Mouse (Mus musculus): ENCODE data around the gene 4933412E24Rik.

Gene 4933412E24Rik

GRCm38 (mm10) chr15:60016513-60016912 is at the start of gene 4933412E24Rik:
TSS of gene 4933412E24Rik (minus strand) at chr15:60016613.
- DNase-seq (ENCODE audit: low read depth) = no peak

DNA sequence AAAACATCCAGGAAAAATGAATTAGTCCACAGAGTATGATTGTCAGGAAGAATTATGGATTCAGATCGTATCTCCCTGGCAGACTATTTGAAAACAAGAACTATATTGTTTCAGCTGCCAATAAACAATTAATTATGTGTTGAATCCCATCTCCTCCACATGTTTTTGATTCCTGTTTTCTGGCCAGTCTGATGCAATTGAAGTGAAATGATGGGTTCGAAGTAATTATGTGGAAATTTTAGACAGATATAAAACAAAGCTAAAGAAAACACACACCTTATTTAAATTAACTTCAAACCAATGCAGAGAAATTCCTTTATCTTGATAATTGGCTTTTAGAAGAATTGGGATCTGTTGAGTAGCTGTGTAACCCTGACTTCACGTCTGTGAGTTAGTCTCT is 14.3 kb upstream of the 4933412E24Rik start:
- DNase-seq (ENCODE audit: low read depth) = no peak

- DNase-seq (ENCODE audit: low read depth) = no peak
Observed at GRCm38 (mm10) chr15:60021256-60021655, 4.8 kb upstream of the 4933412E24Rik start.

DNA sequence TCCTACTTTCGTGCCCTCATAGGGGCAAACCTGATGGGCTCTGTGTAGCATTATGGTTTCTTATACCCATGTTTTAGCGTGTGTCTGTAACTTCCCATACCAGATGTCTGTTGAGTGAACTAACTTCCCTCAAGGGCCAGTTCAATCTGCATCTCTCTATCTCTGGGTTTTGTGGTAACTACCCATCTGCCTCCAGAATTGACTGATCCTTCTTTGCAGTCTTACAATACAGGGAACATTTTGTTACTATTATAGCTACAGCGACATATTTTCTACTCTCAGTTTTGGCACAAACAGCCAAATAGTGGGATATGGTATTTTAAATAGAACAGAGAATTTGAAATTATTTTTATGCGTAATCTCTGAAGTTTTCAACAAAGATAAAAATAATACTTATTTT is 6.2 kb downstream of the 4933412E24Rik start:
- no peak for DNase-seq (ENCODE audit: low read depth)

DNA sequence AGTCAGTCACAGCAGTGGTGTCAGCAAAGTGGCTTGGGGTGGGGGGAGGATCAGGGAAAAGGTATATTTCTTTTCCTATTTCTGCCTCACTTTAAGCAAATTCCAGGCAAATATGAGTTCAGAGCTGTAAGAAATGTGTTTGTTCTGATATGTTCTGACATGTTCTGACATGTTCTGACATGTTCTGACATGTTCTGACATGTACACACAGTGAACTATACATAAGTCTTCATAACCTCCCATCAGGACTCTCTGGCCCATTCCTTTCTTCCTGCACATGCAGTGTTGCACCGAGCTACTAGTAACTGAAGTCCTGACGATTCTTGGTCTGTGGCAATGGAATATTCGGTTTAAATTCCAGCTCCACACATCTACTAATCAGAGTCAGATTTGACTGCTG is 6.8 kb downstream of the 4933412E24Rik start:
- peak; percentile 1 for DNase-seq (ENCODE audit: low read depth)

- DNase-seq (ENCODE audit: low read depth) = no peak
Observed at GRCm38 (mm10) chr15:59983777-59984176, 32.6 kb downstream of the 4933412E24Rik start.

DNA sequence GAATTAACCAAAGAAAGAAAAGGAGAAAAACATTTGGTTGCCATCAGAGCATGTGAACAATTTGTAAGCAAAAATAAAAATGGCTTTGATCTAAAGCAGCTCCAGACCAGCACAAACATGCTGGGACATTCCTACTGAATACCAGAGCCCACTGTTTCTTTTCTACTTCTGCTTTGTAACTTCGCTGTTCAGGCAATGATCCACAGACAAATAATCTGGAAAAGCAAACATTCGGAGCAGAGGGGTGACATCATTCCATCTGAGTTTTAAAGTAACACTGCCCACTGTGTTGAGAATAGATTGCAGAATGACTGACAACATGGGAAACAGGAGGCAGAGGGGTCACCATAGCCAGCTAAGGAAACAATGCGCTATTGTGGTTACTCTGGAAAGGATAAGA is 41.1 kb downstream of the 4933412E24Rik start:
- no peak for DNase-seq (ENCODE audit: low read depth)

DNA sequence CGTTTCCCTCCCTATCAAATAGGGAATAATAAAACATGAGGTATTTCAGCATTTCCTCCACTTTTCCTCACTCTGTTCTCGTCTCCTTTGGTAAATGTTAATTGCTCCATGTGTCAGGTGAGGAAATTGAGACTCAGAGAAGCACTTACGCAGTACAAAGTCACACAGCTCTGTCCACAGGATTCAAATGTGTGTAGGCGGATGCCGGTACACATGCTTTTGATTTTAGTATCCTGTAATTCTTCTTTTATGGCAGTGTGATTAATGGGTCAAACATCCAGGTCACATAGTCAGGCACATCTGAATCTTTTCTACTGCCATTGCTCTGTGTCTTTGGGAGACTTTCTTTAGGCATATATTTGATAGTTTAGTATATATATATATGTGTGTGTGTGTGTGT is 41.8 kb downstream of the 4933412E24Rik start:
- DNase-seq (ENCODE audit: low read depth) = no peak

DNA sequence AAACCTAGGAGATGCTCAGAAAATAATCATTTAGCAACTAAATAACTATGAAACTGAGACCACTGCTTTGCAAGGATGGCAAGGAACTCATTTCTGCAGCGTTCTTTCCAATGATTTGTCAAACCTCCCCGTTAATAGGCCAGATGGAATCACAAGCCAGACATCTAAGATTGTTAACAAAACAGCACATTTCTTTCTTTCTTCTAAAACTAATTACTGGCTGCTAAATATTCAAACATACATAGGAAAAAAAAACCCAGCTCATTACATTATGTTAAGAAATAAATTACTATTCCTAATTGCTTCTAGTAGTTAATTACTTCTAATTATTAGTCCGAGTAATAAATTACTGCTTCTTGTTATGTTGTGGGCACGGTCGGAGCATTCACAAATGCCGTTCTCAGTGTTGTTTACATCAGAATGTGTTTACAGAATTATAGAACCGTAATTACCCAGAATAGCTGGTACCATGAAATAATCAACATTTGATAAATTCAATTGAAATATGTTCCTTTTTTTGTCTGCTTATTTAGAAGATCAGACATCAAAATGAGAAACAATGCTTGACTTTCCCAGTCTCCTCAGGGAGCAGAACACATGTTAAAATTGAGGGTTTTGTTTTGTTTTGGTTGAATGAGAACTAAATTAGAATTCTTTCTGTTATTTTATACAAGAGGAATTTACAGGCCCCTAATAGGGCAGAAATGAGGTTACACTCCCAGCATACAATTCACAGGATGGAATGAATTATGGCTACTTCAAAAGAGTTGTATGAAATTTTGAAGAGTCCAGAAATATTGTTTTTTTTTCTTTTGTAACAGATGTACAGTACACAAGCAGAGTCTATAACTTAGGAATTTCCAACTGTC is 42.5 kb downstream of the 4933412E24Rik start:
- DNase-seq (ENCODE audit: low read depth) = no peak

Measured in 416B (cell line).